Mouse (Mus musculus) lung, postnatal 0 days (tissue): ENCODE measurements around the gene Iqcn. TPM values are rescaled to one million over a fixed set of nuclear protein-coding genes. Genes with fewer than 3 reads are reported as not detected.

Experiments used
- ATAC-seq: fragments of 200-750 bp; cut with Nextera tagmentation; 2 replicates; pipeline ENCODE4 v1.8.0; 2017; ENCODE audit warnings: moderate library complexity
- DNase-seq: peaks from one replicate; pipeline ENCODE4 v3.0.0-alpha.2; 2016; ENCODE audit warnings: low spot score
- H3K27ac ChIP-seq: fragments of 300-500 bp; sonication (generic); 2 replicates; pipeline ENCODE4 v1.5.1; 2014; ENCODE audit warnings: antibody characterized with exemption, mild to moderate bottlenecking, low read length, mixed read lengths
- H3K27me3 ChIP-seq: fragments of 300-500 bp; sonication (generic); replicated peaks from 2 replicates; pipeline ENCODE4 v1.6.1; 2014; ENCODE audit warnings: low read length, mixed read lengths; ENCODE audit not compliant: insufficient read depth
- H3K36me3 ChIP-seq: fragments of 300-500 bp; sonication (generic); 2 replicates; pipeline ENCODE4 v1.6.1; 2014; ENCODE audit warnings: low read length, mixed read lengths; ENCODE audit not compliant: insufficient read depth
- H3K4me1 ChIP-seq: fragments of 300-500 bp; sonication (generic); 2 replicates; pipeline ENCODE4 v1.6.1; 2014; ENCODE audit warnings: antibody characterized with exemption, low read depth, low read length, mixed read lengths; ENCODE audit not compliant: insufficient read depth
- H3K4me2 ChIP-seq: fragments of 300-500 bp; sonication (generic); replicated peaks from 2 replicates; pipeline ENCODE4 v1.6.1; 2014; ENCODE audit warnings: low read depth, mild to moderate bottlenecking, low read length, moderate library complexity, mixed read lengths
- H3K4me3 ChIP-seq: fragments of 300-500 bp; sonication (generic); 2 replicates; pipeline ENCODE4 v1.5.1; 2014; ENCODE audit warnings: low read depth, low read length
- H3K9ac ChIP-seq: fragments of 300-500 bp; sonication (generic); replicated peaks from 2 replicates; pipeline ENCODE4 v1.6.1; 2014; ENCODE audit warnings: low read depth, mild to moderate bottlenecking
- H3K9me3 ChIP-seq: fragments of 300-500 bp; sonication (generic); 2 replicates; pipeline ENCODE4 v1.6.1; 2016; ENCODE audit warnings: low read length, mixed read lengths
- CTCF ChIP-seq: IDR thresholded peaks from 2 replicates; pipeline ENCODE4 v1.5.1; 2016; ENCODE audit warnings: antibody characterized with exemption, mild to moderate bottlenecking
- EP300 ChIP-seq: IDR thresholded peaks from 2 replicates; pipeline ENCODE4 v1.6.1; 2016; ENCODE audit warnings: antibody characterized with exemption, mild to moderate bottlenecking, control low read depth
- WGBS: fragments of 180-500 bp; shearing (Covaris S2); extraction: QIAGEN DNeasy Blood & Tissue Kit; methylation state at CpG from one replicate; pipeline ENCODE4 v1.1.7; 2014; 5-methylcytosine and 5-hydroxymethylcytosine counted together
- polyA plus RNA-seq: library from polyadenylated mRNA; unstranded; fragments of >200 nt; fragmentation: Nextera tagmentation; extraction: Ambion mirVana; gene quantifications from 2 replicates; pipeline ENCODE4 v1.2.1, GENCODE M21; 2015

Gene Iqcn
- polyA plus RNA-seq, 1 experiment from 2014 or later: 0.07 TPM

GRCm38 (mm10) chr8:70689892-70690390 is 13.3 kb upstream of the Iqcn start:
- TF ChIP-seq EP300: no peak
- TF ChIP-seq CTCF: no peak
- Histone ChIP-seq H3K4me2 (no peak overlapping the region), H3K27me3 (no peaks in the 10 kb centered on the region), H3K36me3 (no peaks in the 10 kb centered on the region), H3K4me3 (no peak overlapping the region), H3K9me3 (no peaks in the 10 kb centered on the region), H3K4me1 (peaks cover 6% of the 10 kb centered on the region; the same call in 1 of the 2 replicates), H3K27ac (no peak overlapping the region), H3K9ac (no peak overlapping the region)
- WGBS: 72% methylated on average over 5 of the region's 5 CpGs
- no peak for DNase-seq
- no peak for ATAC-seq

- DNase-seq: peak; percentile 13
- Histone ChIP-seq H3K36me3 (no peaks in the 10 kb centered on the region), H3K4me3 (no peak overlapping the region), H3K27ac (no peak overlapping the region), H3K4me1 (peaks cover 16% of the 10 kb centered on the region), H3K27me3 (no peaks in the 10 kb centered on the region), H3K9me3 (no peaks in the 10 kb centered on the region), H3K9ac (no peak overlapping the region), H3K4me2 (no peak overlapping the region)
- TF ChIP-seq EP300 (no peak), CTCF (no peak)
- 64% methylated on average over 4 of the region's 4 CpGs for WGBS
- ATAC-seq: no peak
Observed at GRCm38 (mm10) chr8:70691230-70691629, 12.0 kb upstream of the Iqcn start.

- Histone ChIP-seq H3K4me2 (peak overlapping the region; percentile 44), H3K9me3 (no peaks in the 10 kb centered on the region), H3K4me3 (no peak overlapping the region), H3K4me1 (peaks cover 20% of the 10 kb centered on the region), H3K27me3 (no peaks in the 10 kb centered on the region), H3K9ac (no peak overlapping the region), H3K36me3 (no peaks in the 10 kb centered on the region), H3K27ac (no peak overlapping the region)
- peak; percentile 44 for DNase-seq
- no peak for ATAC-seq
- WGBS: 9% methylated on average over 18 of the region's 20 CpGs
- TF ChIP-seq EP300 (no peak), CTCF (no peak)
Observed at GRCm38 (mm10) chr8:70691727-70692231, 11.5 kb upstream of the Iqcn start.

GRCm38 (mm10) chr8:70693636-70694035 is 9.6 kb upstream of the Iqcn start:
- H3K36me3 ChIP-seq: no peaks in the 10 kb centered on the region
- H3K9me3 ChIP-seq: no peaks in the 10 kb centered on the region
- no peak for DNase-seq
- H3K27me3 ChIP-seq: no peaks in the 10 kb centered on the region
- H3K27ac ChIP-seq: no peak overlapping the region
- H3K4me3 ChIP-seq: no peak overlapping the region
- H3K9ac ChIP-seq: no peak overlapping the region
- 63% methylated on average over 5 of the region's 5 CpGs for WGBS
- H3K4me2 ChIP-seq: no peak overlapping the region
- TF ChIP-seq CTCF (no peak), EP300 (no peak)
- H3K4me1 ChIP-seq: peaks cover 33% of the 10 kb centered on the region
- no peak for ATAC-seq

- Histone ChIP-seq H3K4me3 (no peak overlapping the region), H3K4me2 (no peak overlapping the region), H3K36me3 (no peaks in the 10 kb centered on the region), H3K27ac (peak overlapping the region; percentile 94), H3K4me1 (peaks cover 33% of the 10 kb centered on the region), H3K9me3 (no peaks in the 10 kb centered on the region), H3K9ac (no peak overlapping the region), H3K27me3 (no peaks in the 10 kb centered on the region)
- ATAC-seq (no peak), DNase-seq (peak; percentile 78)
- TF ChIP-seq EP300 (no peak), CTCF (no peak)
- WGBS: 31% methylated on average over 32 of the region's 32 CpGs
Observed at GRCm38 (mm10) chr8:70695318-70696018, 7.8 kb upstream of the Iqcn start.

GRCm38 (mm10) chr8:70696019-70696885 is 7.0 kb upstream of the Iqcn start:
- peak overlapping the region; percentile 54 for H3K4me2 ChIP-seq
- no peak for TF ChIP-seq EP300
- no peak for TF ChIP-seq CTCF
- no peaks in the 10 kb centered on the region for H3K27me3 ChIP-seq
- H3K9ac ChIP-seq: no peak overlapping the region
- H3K9me3 ChIP-seq: no peaks in the 10 kb centered on the region
- 0 out of 2 replicates have a peak, but pooled peaks cover 3% of the 10 kb centered on the region for H3K36me3 ChIP-seq
- peak overlapping the region; percentile 94 for H3K27ac ChIP-seq
- WGBS: 4% methylated on average over 31 of the region's 31 CpGs
- peak; percentile 86 for DNase-seq
- H3K4me3 ChIP-seq: peak overlapping the region; percentile 2; the same call in 1 of the 2 replicates
- 0 out of 2 replicates have a peak, but pooled peaks have one; percentile 3 for ATAC-seq
- H3K4me1 ChIP-seq: peaks cover 33% of the 10 kb centered on the region
